Mouse (Mus musculus): ENCODE measurements around the gene Itgb5. TPM values are rescaled to one million over a fixed set of nuclear protein-coding genes. Genes with fewer than 3 reads are reported as not detected.

The Itgb5 gene
- total RNA-seq, 1 experiment from 2014 or later: 9.1 TPM

GRCm38 (mm10) chr16:33965878-33966537 is 136.5 kb downstream of the Itgb5 start:
- ATAC-seq (replicated peaks; ENCODE audit: low read depth, poor library complexity, severe bottlenecking): no peak

- peak; percentile 90 for ATAC-seq (replicated peaks; ENCODE audit: low read depth, poor library complexity, severe bottlenecking)
Observed at GRCm38 (mm10) chr16:33966538-33967282, 137.2 kb downstream of the Itgb5 start, which contains the start of gene Umps. TSS of gene Umps (minus strand) at chr16:33967038.

GRCm38 (mm10) chr16:33967283-33967640 is 137.8 kb downstream of the Itgb5 start:
- ATAC-seq (replicated peaks; ENCODE audit: low read depth, poor library complexity, severe bottlenecking): peak; percentile 48; the same call in 1 of the 2 replicates

- no peak for ATAC-seq (replicated peaks; ENCODE audit: low read depth, poor library complexity, severe bottlenecking)
Observed at GRCm38 (mm10) chr16:33979855-33980254, 150.4 kb downstream of the Itgb5 start.

- no peak for ATAC-seq (replicated peaks; ENCODE audit: low read depth, poor library complexity, severe bottlenecking)
Observed at GRCm38 (mm10) chr16:33983712-33984111, 154.2 kb downstream of the Itgb5 start.

- peak; percentile 65 for ATAC-seq (replicated peaks; ENCODE audit: low read depth, poor library complexity, severe bottlenecking)
Observed at GRCm38 (mm10) chr16:33985372-33985771, 155.9 kb downstream of the Itgb5 start.

- no peak for ATAC-seq (replicated peaks; ENCODE audit: low read depth, poor library complexity, severe bottlenecking)
Observed at GRCm38 (mm10) chr16:33986993-33987392, 157.5 kb downstream of the Itgb5 start.

- peak; percentile 87 for ATAC-seq (replicated peaks; ENCODE audit: low read depth, poor library complexity, severe bottlenecking)
Observed at GRCm38 (mm10) chr16:33988358-33989012, 159.0 kb downstream of the Itgb5 start.

- ATAC-seq (replicated peaks; ENCODE audit: low read depth, poor library complexity, severe bottlenecking): no peak
Observed at GRCm38 (mm10) chr16:33989106-33989505, 159.6 kb downstream of the Itgb5 start.

- no peak for ATAC-seq (replicated peaks; ENCODE audit: low read depth, poor library complexity, severe bottlenecking)
Observed at GRCm38 (mm10) chr16:33990712-33991111, 161.2 kb downstream of the Itgb5 start.

GRCm38 (mm10) chr16:33994321-33994720 is 164.9 kb downstream of the Itgb5 start:
- no peak for ATAC-seq (replicated peaks; ENCODE audit: low read depth, poor library complexity, severe bottlenecking)

GRCm38 (mm10) chr16:33995496-33995895 is 166.0 kb downstream of the Itgb5 start:
- no peak for ATAC-seq (replicated peaks; ENCODE audit: low read depth, poor library complexity, severe bottlenecking)

- peak; percentile 87 for ATAC-seq (replicated peaks; ENCODE audit: low read depth, poor library complexity, severe bottlenecking)
Observed at GRCm38 (mm10) chr16:33996030-33996429, 166.6 kb downstream of the Itgb5 start.

- no peak for ATAC-seq (replicated peaks; ENCODE audit: low read depth, poor library complexity, severe bottlenecking)
Observed at GRCm38 (mm10) chr16:33998011-33998410, 168.5 kb downstream of the Itgb5 start.

Other genes starting within 250 kb of the Itgb5 start
- gene Heg1, start 145.3 kb upstream of the Itgb5 start, total RNA-seq (2017): 59.1 and 60.7 TPM in 2 replicates
- 185 and 198 TPM in 2 replicates for gene Muc13, start 35.6 kb upstream of the Itgb5 start, total RNA-seq (2017)
- 102 TPM in 2 replicates for gene Umps, start 137.4 kb downstream of the Itgb5 start, total RNA-seq (2017)